Mouse (Mus musculus) forebrain, embryonic 11.5 days (tissue): ENCODE data around the gene Grasp. TPM values are rescaled to one million over a fixed set of nuclear protein-coding genes. Genes with fewer than 3 reads are reported as not detected.

Experiments used
- ATAC-seq: fragments of 200-750 bp; cut with Nextera tagmentation; replicated peaks from 2 replicates; pipeline ENCODE4 v1.8.0; 2017; ENCODE audit warnings: moderate TSS enrichment; ENCODE audit not compliant: low FRiP score
- DNase-seq: peaks from one replicate; pipeline ENCODE4 v3.0.0-alpha.2; 2017; ENCODE audit warnings: low spot score
- H3K27ac ChIP-seq: fragments of 300-500 bp; sonication (generic); 2 replicates; pipeline ENCODE4 v1.5.1; 2014; ENCODE audit warnings: low read depth, low read length
- H3K27me3 ChIP-seq: fragments of 300-500 bp; sonication (generic); 2 replicates; pipeline ENCODE4 v1.6.1; 2014; ENCODE audit warnings: mild to moderate bottlenecking, low read length, mixed read lengths; ENCODE audit not compliant: control insufficient read depth, insufficient read depth
- H3K36me3 ChIP-seq: fragments of 300-500 bp; sonication (generic); 2 replicates; pipeline ENCODE4 v1.6.1; 2014; ENCODE audit warnings: mild to moderate bottlenecking, low read length, moderate library complexity, mixed read lengths; ENCODE audit not compliant: control insufficient read depth, insufficient read depth
- H3K4me1 ChIP-seq: fragments of 300-500 bp; sonication (generic); replicated peaks from 2 replicates; pipeline ENCODE4 v1.6.1; 2014; ENCODE audit warnings: low read length, mixed read lengths; ENCODE audit not compliant: control insufficient read depth, insufficient read depth
- H3K4me2 ChIP-seq: fragments of 300-500 bp; sonication (generic); 2 replicates; pipeline ENCODE4 v1.6.1; 2014; ENCODE audit warnings: low read depth, mild to moderate bottlenecking, low read length, moderate library complexity, mixed read lengths; ENCODE audit not compliant: severe bottlenecking
- H3K4me3 ChIP-seq: fragments of 300-500 bp; sonication (generic); 2 replicates; pipeline ENCODE4 v1.5.1; 2014; ENCODE audit warnings: low read depth, low read length
- H3K9ac ChIP-seq: fragments of 300-500 bp; sonication (generic); 2 replicates; pipeline ENCODE4 v1.6.1; 2014; ENCODE audit warnings: low read length
- H3K9me3 ChIP-seq: fragments of 300-500 bp; sonication (generic); 2 replicates; pipeline ENCODE4 v1.6.1; 2016; ENCODE audit warnings: low read length, mixed read lengths; ENCODE audit not compliant: control insufficient read depth
- WGBS: fragments of 180-500 bp; shearing (Covaris S2); extraction: QIAGEN DNeasy Blood & Tissue Kit; methylation state at CpG from one replicate; pipeline ENCODE4 v1.1.7; 2014; 5-methylcytosine and 5-hydroxymethylcytosine counted together
- polyA plus RNA-seq: library from polyadenylated mRNA; unstranded; fragments of >200 nt; fragmentation: Nextera tagmentation; extraction: Ambion mirVana; gene quantifications from 2 replicates; pipeline ENCODE4 v1.2.1, GENCODE M21; 2014

Grasp gene
- polyA plus RNA-seq, 1 experiment from 2014 or later = 4.6 TPM

- Histone ChIP-seq H3K4me3 (no peak overlapping the region), H3K27me3 (no peaks in the 10 kb centered on the region), H3K4me1 (peaks cover 6% of the 10 kb centered on the region; the same call in 1 of the 2 replicates), H3K36me3 (no peaks in the 10 kb centered on the region), H3K27ac (no peak overlapping the region), H3K9me3 (no peaks in the 10 kb centered on the region), H3K4me2 (no peak overlapping the region), H3K9ac (no peak overlapping the region)
- no peak for DNase-seq
- no peak for ATAC-seq
- 67% methylated on average over 9 of the region's 9 CpGs for WGBS
These were observed 17.2 kb downstream of the Grasp start for GRCm38 (mm10) chr15:101241236-101241635.

- H3K4me1 ChIP-seq = peaks cover 7% of the 10 kb centered on the region
- no peak overlapping the region for H3K27ac ChIP-seq
- 74% methylated on average over 9 of the region's 9 CpGs for WGBS
- peak; percentile 49 for DNase-seq
- H3K9ac ChIP-seq = no peak overlapping the region
- no peak for ATAC-seq
- H3K9me3 ChIP-seq = no peaks in the 10 kb centered on the region
- H3K36me3 ChIP-seq = no peaks in the 10 kb centered on the region
- no peak overlapping the region for H3K4me3 ChIP-seq
- H3K27me3 ChIP-seq = no peaks in the 10 kb centered on the region
- no peak overlapping the region for H3K4me2 ChIP-seq
These were observed 17.9 kb downstream of the Grasp start for GRCm38 (mm10) chr15:101241853-101242252.

GRCm38 (mm10) chr15:101242645-101243044 lies 18.7 kb downstream of the Grasp start:
- H3K4me2 ChIP-seq = no peak overlapping the region
- no peaks in the 10 kb centered on the region for H3K36me3 ChIP-seq
- no peak overlapping the region for H3K9ac ChIP-seq
- H3K27ac ChIP-seq = no peak overlapping the region
- H3K4me3 ChIP-seq = no peak overlapping the region
- H3K4me1 ChIP-seq = peaks cover 9% of the 10 kb centered on the region
- H3K9me3 ChIP-seq = no peaks in the 10 kb centered on the region
- 17% methylated on average over 8 of the region's 8 CpGs for WGBS
- ATAC-seq (no peak), DNase-seq (peak; percentile 47)
- H3K27me3 ChIP-seq = no peaks in the 10 kb centered on the region

- Histone ChIP-seq H3K9ac (no peak overlapping the region), H3K4me1 (peaks cover 9% of the 10 kb centered on the region), H3K27ac (no peak overlapping the region), H3K4me3 (no peak overlapping the region), H3K36me3 (no peaks in the 10 kb centered on the region), H3K4me2 (no peak overlapping the region), H3K9me3 (no peaks in the 10 kb centered on the region), H3K27me3 (no peaks in the 10 kb centered on the region)
- no peak for DNase-seq
- no peak for ATAC-seq
- 77% methylated on average over 3 of the region's 3 CpGs for WGBS
These were observed 20.0 kb downstream of the Grasp start for GRCm38 (mm10) chr15:101244012-101244411.

GRCm38 (mm10) chr15:101246231-101247154 lies 22.5 kb downstream of the Grasp start:
- Histone ChIP-seq H3K27ac (0 out of 2 replicates have a peak overlapping the region, but pooled peaks have one; percentile 34), H3K9me3 (no peaks in the 10 kb centered on the region), H3K36me3 (no peaks in the 10 kb centered on the region), H3K27me3 (no peaks in the 10 kb centered on the region), H3K9ac (peak overlapping the region; percentile 52), H3K4me1 (peaks cover 5% of the 10 kb centered on the region), H3K4me2 (peak overlapping the region; percentile 50), H3K4me3 (peak overlapping the region; percentile 29)
- ATAC-seq (peak; percentile 99), DNase-seq (peak; percentile 97)
- 2% methylated on average over 56 of the region's 56 CpGs for WGBS

GRCm38 (mm10) chr15:101247155-101247498 lies 23.1 kb downstream of the Grasp start:
- Histone ChIP-seq H3K4me3 (no peak overlapping the region), H3K27ac (no peak overlapping the region)
- WGBS = 100% methylated on average over 1 of the region's 1 CpGs

GRCm38 (mm10) chr15:101248029-101248710 lies 24.2 kb downstream of the Grasp start:
- 72% methylated on average over 5 of the region's 5 CpGs for WGBS
- Histone ChIP-seq H3K36me3 (no peaks in the 10 kb centered on the region), H3K9ac (no peak overlapping the region), H3K4me1 (peaks cover 3% of the 10 kb centered on the region), H3K9me3 (no peaks in the 10 kb centered on the region), H3K27me3 (no peaks in the 10 kb centered on the region), H3K4me3 (no peak overlapping the region), H3K27ac (no peak overlapping the region), H3K4me2 (no peak overlapping the region)
- ATAC-seq = no peak
- no peak for DNase-seq

More at GRCm38 (mm10) chr15:101247155-101247498, 23.1 kb downstream of the Grasp start:
- Histone ChIP-seq H3K4me1 (peaks cover 5% of the 10 kb centered on the region), H3K36me3 (no peaks in the 10 kb centered on the region), H3K27me3 (no peaks in the 10 kb centered on the region), H3K9ac (no peak overlapping the region), H3K9me3 (no peaks in the 10 kb centered on the region), H3K4me2 (peak overlapping the region; percentile 50; the same call in 1 of the 2 replicates)
- DNase-seq (no peak), ATAC-seq (no peak)

- no peaks in the 10 kb centered on the region for H3K9me3 ChIP-seq
- H3K4me3 ChIP-seq = no peak overlapping the region
- DNase-seq (no peak), ATAC-seq (no peak)
- H3K4me2 ChIP-seq = no peak overlapping the region
- no peaks in the 10 kb centered on the region for H3K36me3 ChIP-seq
- peaks cover 6% of the 10 kb centered on the region for H3K4me1 ChIP-seq
- WGBS = 84% methylated on average over 9 of the region's 9 CpGs
- H3K27ac ChIP-seq = no peak overlapping the region
- H3K9ac ChIP-seq = no peak overlapping the region
- no peaks in the 10 kb centered on the region for H3K27me3 ChIP-seq
These were observed 26.3 kb downstream of the Grasp start for GRCm38 (mm10) chr15:101250220-101250800.
